Mouse (Mus musculus) frontal cortex, adult (tissue): ENCODE measurements at regions not wholly inside any gene's neighbourhood (a gene's known extent, or its start where the extent isn't known, plus 50 kb on each side); places are given as distances from the start of the nearest gene placed in this dataset.

Experiments
- ATAC-seq: cut with Nextera tagmentation; 2 replicates; pipeline ENCODE4 v1.9.2; 2017; ENCODE audit warnings: mild to moderate bottlenecking, moderate library complexity, mixed read lengths; ENCODE audit not compliant: low TSS enrichment

GRCm38 (mm10) chr3:41857446-41857845 lies 115.0 kb downstream of the D3Ertd751e start:
- ATAC-seq = no peak

GRCm38 (mm10) chr3:41862674-41863073 lies 120.3 kb downstream of the D3Ertd751e start:
- no peak for ATAC-seq

- ATAC-seq = peak; percentile 94
Observed at GRCm38 (mm10) chr3:41908952-41909351, 166.5 kb downstream of the D3Ertd751e start.

DNA sequence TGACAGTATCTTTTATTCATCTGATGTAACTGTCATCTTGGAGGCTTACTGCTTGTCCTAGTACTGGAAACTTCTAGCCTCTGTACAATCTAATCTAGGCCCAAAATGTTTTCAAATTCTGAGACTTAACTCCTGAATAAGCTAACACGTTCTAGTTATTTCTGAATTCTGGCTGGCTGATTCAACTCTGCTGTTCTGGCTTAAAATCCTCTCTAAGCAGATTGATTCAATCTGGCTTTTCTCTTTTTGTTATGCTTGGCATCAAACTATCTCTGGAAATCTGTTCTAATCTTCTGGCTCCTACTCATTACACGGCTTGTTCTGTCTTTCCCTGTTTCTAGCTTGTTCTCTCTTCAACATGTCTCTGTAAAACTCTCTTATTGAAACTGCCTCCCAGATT lies 170.8 kb downstream of the D3Ertd751e start:
- ATAC-seq = peak; percentile 78

DNA sequence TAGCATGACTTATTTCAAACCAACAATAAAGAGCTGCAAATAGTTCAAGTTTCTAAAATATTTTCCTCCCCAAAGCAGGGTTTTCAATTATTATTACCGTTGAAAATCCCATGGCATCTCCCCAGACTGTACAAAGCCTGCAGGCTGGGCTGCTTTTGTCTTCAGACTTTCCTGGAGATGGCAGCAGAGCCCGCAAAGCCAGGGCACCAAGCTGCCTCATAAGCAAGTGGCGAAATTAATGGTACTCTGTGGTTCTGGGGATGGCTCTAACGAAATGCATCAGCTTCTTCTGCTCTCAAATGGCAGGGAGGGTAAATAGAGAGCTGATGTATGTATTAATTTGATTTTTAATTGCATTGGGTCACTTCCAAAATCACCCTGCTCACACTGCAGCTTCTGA lies 197.4 kb downstream of the D3Ertd751e start:
- ATAC-seq = peak; percentile 86

DNA sequence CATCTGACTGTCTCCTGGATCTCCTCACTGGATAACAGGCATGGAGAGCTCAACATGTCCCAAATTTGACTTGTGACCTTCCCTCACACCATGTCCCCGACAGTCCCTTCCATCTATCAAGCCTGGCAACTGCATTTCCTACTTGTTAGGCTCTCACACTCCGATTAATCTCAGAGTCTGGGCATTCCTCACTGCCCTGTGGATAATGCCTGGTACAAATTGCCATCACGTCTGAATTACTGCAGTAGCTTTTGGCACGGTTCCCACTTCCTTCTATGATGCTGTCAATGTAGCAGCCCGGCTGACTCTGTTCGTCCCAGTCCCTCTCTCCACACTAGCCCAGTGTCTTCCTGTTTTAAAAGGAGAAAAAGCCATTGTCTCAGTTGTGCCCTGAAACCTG lies 200.6 kb downstream of the D3Ertd751e start:
- ATAC-seq = no peak

DNA sequence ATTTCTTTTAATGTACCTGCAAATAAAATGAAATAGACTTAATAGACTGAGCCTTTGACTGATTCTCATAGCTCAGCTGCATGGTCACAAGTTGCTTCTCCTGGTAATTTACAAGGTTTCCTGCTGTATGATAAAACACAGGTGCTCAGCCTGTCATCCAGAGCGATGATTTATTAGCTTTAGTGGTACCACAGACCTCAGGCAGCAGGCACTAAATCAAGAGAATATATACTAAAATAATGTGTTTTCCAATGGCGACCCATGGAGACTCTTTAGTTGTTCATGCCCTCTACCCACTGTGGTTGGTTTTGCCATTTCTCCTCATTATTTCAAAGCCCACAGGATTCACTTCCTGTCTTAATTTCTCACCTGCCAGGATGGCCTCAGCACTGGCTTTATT lies 207.0 kb downstream of the D3Ertd751e start:
- no peak for ATAC-seq

DNA sequence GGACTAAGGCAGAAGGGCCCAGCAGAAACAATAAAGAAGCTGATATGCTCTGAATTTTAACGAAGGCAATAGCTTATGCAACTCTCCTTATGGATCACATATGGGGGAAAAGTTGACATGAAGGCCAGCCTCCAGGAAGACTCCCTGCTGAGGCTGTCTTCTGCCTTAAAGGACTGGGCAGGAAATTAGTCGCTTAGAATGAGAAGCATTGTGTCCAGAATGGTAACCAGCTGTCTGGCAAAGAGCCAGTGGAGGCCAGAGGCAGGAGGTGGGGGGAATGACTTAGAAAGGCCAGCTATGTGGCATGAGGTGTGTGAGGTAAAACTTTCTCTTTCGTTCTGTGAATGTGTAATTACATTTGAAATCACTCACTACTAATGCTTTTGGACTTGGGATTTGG lies 215.0 kb downstream of the D3Ertd751e start:
- no peak for ATAC-seq

- no peak for ATAC-seq
Observed at GRCm38 (mm10) chr3:41960209-41960608, 217.8 kb downstream of the D3Ertd751e start.

DNA sequence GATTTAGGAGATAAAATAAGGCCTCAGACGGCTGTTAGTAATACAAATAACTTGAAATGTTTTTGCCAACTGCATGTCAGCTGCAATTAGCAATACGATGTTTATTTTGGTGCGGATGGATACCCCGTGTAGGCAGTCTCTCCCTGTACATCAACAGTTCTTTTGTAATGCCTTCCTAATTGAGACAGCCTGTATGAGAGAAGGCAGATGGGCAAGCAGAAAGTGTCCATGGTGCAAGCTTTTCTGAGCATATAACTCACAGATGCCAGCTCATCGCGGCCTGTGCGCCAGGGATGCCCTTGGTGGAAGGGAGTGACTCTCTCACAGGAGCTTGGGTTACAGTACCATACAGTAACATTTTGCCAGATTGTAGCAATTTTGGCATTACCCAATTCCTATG lies 220.5 kb downstream of the D3Ertd751e start:
- peak; percentile 74 for ATAC-seq

DNA sequence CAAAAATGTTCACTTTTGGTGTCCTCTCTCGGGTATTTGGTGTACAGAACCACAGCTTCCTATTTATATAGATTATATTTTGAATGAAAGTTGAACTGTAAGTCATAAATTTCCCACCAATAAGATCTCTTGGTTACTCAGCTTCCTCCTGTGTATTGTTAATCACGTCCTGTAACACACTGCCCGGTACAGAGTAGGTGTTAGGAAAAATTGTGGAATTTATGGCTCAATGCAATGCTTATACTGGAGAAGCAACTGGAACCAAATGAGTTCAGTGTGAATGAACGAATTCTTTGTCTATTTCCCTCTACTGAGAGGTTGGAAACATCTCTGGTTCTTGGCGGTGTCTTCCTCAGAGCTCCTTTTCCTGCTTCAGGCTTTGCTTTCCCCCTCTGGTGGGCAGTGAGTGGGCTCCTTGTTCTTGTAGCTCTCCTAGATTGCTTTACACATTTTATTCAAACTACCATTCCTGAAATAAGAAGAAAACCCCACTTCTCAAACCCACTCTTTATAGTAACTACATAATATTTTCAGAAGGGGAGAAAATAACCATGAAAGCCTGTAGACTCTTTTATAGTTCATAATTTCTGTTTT lies 264.4 kb downstream of the D3Ertd751e start:
- ATAC-seq = peak; percentile 57

GRCm38 (mm10) chr3:42023187-42023586 lies 280.8 kb downstream of the D3Ertd751e start:
- no peak for ATAC-seq

DNA sequence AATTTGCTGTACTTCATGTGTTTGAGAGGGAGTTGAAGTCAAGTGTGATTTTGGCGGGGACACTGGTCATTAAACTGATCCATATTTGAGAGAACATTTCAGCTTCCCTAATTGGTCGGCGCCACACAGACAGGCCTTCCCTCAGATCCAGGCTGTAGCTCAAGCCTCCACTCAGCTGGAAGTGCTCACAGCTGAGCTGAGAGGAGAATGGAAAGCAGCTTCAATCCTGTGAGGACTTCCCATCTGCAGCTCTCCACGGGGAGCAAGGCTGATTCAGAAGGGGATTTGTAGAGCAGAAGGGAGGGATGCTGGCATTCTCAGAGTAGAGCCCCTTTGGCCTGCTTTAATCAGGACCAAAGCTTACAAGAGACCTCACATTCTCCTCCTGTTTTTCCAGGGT lies 297.2 kb downstream of the D3Ertd751e start:
- peak; percentile 88 for ATAC-seq

GRCm38 (mm10) chr3:42040270-42040812 lies 297.9 kb downstream of the D3Ertd751e start:
- ATAC-seq = peak; percentile 54

DNA sequence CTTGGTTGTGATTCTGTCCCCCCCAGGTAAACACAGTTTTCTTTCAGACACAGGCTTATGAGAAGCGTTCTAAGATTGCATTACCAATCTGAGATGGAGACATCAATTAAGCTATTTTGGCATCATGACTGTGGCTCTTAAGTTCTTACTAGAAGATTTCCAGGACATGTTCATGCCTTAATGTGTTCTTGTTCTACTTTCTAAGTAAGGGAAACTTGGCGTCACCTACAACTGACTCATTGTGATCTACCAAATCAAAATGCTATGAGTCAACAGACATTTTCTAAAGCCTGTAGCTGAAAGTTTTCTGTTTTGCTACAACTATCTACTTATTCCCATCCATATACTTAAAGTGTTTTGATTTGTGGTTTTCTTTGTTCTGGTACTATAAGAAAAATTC lies 298.5 kb downstream of the D3Ertd751e start:
- ATAC-seq = peak; percentile 90

DNA sequence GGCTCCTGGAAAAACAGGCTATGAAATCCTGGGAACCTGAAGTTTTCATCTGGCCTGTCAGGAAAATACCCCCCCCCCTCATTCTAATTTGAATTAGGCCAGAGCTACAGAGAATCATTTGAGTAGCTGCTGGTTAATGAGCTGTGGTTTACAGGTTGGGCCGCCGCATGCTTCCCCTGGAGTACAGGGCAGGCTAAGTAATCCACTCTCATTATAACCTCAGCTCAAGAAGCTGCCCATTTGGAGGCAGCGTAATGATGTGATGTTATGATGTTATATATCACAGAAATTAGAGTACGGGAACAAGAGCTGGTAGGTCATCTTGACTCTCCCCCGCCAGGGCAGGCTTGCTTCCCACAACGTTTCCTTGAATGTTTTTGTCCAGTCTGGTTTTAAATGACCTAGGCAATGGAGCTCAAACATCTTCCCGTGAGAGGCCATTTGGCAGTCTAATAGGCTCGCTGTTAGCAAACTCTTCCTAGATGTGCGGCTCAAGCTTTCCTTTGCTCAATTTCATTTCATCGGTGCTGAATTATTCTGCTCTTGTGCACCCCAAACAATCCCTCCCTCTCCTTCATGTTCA lies 315.0 kb downstream of the D3Ertd751e start:
- ATAC-seq = no peak

- ATAC-seq = no peak
Observed at GRCm38 (mm10) chr3:42065093-42065935, 322.9 kb downstream of the D3Ertd751e start.

DNA sequence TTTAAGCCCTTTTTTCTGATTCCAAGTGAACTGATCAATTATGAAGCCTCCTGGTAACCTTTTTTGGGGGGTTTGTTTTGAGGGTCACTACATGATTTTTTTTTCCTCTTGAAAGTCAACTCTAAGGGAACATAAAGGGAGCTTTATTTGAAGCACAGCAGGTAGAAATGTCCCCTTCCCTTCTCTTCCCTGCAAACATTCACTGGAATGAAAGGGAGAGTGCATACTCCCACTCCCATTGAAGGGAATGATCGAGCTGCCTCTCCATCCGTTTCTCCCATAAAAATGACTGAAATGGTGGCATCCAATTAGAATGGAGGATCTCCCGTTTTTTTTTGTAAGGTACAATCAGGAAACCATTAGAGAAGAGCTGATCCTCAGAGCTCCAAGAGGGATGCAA lies 323.6 kb downstream of the D3Ertd751e start:
- no peak for ATAC-seq

GRCm38 (mm10) chr3:42067036-42067435 lies 324.6 kb downstream of the D3Ertd751e start:
- ATAC-seq = no peak

DNA sequence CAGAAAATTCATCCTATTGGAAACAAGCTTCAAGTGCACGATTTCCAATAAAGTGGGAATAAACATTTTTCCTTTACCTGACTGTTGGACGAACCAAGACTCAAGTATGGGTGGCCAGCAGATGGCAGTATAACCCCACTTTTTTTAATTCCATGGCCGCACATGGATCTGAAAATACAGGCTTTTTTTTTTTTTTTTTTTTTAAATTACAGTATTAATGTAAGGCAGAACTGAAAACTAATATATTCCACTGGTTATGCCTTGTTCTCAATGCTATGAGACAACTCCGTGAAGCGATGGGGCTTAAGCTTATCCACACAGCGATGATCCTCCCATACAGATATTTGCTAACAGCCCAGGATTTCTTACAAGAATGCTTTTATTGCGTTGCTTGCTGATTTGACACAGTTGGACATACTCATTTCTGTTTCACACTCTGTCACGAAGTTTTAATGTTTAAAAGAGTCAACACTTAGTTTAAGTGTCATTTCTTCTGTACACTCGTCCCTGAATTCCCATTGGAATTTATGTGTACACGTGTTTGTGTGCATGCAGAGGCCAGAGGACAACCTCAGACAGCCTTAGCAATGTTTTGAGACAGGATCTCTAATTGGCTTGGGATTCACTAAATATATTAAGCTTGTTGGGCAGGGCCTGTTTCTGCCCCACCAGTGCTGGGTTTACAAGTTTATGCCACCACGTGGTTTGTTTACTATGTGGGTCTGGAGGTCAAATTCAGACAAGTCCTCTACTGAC lies 332.3 kb downstream of the D3Ertd751e start:
- peak; percentile 64; the same call in 1 of the 2 replicates for ATAC-seq

- peak; percentile 99 for ATAC-seq
Observed at GRCm38 (mm10) chr3:42110976-42111847, 368.8 kb downstream of the D3Ertd751e start.
